Mouse (Mus musculus) liver, embryonic 12.5 days (tissue): ENCODE data around the gene Ankrd53. TPM values are rescaled to one million over a fixed set of nuclear protein-coding genes. Genes with fewer than 3 reads are reported as not detected.
A peak's percentile ranks its signal among the peaks of the same experiment; 100 is the strongest.

ENCODE experiments used
- ATAC-seq: fragments of 200-750 bp; cut with Nextera tagmentation; 2 replicates; pipeline ENCODE4 v1.8.0; 2017; ENCODE audit warnings: moderate number of reproducible peaks, mild to moderate bottlenecking, moderate library complexity
- H3K27ac ChIP-seq: fragments of 300-500 bp; sonication (generic); 2 replicates; pipeline ENCODE4 v1.5.1; 2016; ENCODE audit warnings: mild to moderate bottlenecking
- H3K27me3 ChIP-seq: fragments of 300-500 bp; sonication (generic); replicated peaks from 2 replicates; pipeline ENCODE4 v1.6.1; 2016; ENCODE audit warnings: mild to moderate bottlenecking, moderate library complexity
- H3K36me3 ChIP-seq: fragments of 300-500 bp; sonication (generic); 2 replicates; pipeline ENCODE4 v1.6.1; 2016; ENCODE audit warnings: mild to moderate bottlenecking, moderate library complexity
- H3K4me1 ChIP-seq: fragments of 300-500 bp; sonication (generic); 2 replicates; pipeline ENCODE4 v1.6.1; 2016
- H3K4me2 ChIP-seq: fragments of 300-500 bp; sonication (generic); 2 replicates; pipeline ENCODE4 v1.6.1; 2016; ENCODE audit warnings: mild to moderate bottlenecking, moderate library complexity
- H3K4me3 ChIP-seq: fragments of 300-500 bp; sonication (generic); 2 replicates; pipeline ENCODE4 v1.5.1; 2016; ENCODE audit warnings: mild to moderate bottlenecking, moderate library complexity
- H3K9ac ChIP-seq: fragments of 300-500 bp; sonication (generic); 2 replicates; pipeline ENCODE4 v1.6.1; 2016; ENCODE audit warnings: mild to moderate bottlenecking, moderate library complexity
- H3K9me3 ChIP-seq: fragments of 300-500 bp; sonication (generic); replicated peaks from 2 replicates; pipeline ENCODE4 v1.6.1; 2016; ENCODE audit warnings: mild to moderate bottlenecking, moderate library complexity
- WGBS: fragments of 180-500 bp; shearing (Covaris S2); methylation state at CpG from one replicate; pipeline ENCODE4 v1.1.7; 2016; ENCODE audit not compliant: insufficient replicate concordance; 5-methylcytosine and 5-hydroxymethylcytosine counted together
- polyA plus RNA-seq: library from polyadenylated mRNA; unstranded; fragments of >200 nt; fragmentation: Nextera tagmentation; extraction: Ambion mirVana; gene quantifications from 2 replicates; pipeline ENCODE4 v1.2.1, GENCODE M21; 2016

Gene Ankrd53
- polyA plus RNA-seq, 1 experiment from 2014 or later = not detected

- H3K9ac ChIP-seq = no peak overlapping the region
- H3K27ac ChIP-seq = no peak overlapping the region
- H3K4me2 ChIP-seq = no peak overlapping the region
- no peaks in the 10 kb centered on the region for H3K36me3 ChIP-seq
- peaks cover 1% of the 10 kb centered on the region; the same call in 1 of the 2 replicates for H3K4me1 ChIP-seq
- no peak for ATAC-seq
- no peaks in the 10 kb centered on the region for H3K9me3 ChIP-seq
- H3K27me3 ChIP-seq = peaks cover 52% of the 10 kb centered on the region
- H3K4me3 ChIP-seq = no peak overlapping the region
- WGBS = 36% methylated on average over 6 of the region's 6 CpGs
Measured at GRCm38 (mm10) chr6:83738596-83738995, 23.8 kb upstream of the Ankrd53 start.

DNA sequence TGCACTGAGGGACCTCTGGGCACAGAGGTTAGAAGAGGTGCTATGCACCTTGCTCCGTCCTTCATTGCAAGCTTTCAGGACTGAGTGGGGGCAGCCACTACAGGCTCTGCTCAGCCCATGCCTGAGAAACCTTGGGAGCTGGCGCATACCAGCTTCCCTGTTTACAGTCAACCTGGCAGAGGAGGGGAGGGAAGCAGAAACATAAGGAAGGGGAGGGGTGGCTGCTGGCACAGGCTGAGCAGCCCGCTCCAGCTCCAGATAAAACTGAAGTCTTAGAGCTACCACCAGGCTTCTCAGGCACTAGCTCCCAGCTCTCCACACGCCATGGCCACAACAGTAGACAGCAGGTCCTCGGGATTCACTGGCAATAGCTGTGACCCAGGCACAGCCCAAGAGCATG is 19.7 kb upstream of the Ankrd53 start, which contains the start of gene Atp6v1b1:
Gene Atp6v1b1 (plus strand): TSS at position 230 of the 400 bp plus-strand sequence.
- 43% methylated on average over 5 of the region's 5 CpGs for WGBS
- Histone ChIP-seq H3K27ac (no peak within 1 kb of the TSS), H3K4me2 (no peak within 1 kb of the TSS), H3K27me3 (peaks cover 53% of the 10 kb centered on the region), H3K4me1 (0 out of 2 replicates have a peak, but pooled peaks cover 4% of the 10 kb centered on the region), H3K9me3 (no peaks in the 10 kb centered on the region), H3K36me3 (no peaks in the 10 kb centered on the region), H3K4me3 (no peak within 1 kb of the TSS), H3K9ac (no peak within 1 kb of the TSS)
- peak; percentile 47; the same call in 1 of the 2 replicates for ATAC-seq

DNA sequence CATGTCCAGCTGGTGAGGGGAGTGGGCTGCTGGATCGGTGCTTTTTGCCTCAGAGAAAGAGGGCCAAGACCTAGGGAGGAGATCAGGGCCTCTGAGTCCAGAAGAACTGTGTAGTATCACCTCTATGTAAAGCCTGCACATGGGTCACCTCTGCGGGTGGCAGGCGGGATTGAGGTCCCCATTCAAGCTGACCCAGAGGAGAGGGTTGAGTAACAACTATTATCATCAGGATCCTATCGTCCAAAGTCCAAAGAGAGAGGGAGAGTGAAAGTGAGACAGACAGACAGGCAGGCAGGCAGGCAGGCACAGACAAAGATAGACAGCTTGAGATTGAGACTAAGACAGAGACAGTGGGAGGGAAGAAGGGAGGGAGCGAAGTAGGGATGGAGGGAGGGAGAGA is 19.2 kb upstream of the Ankrd53 start:
- Histone ChIP-seq H3K4me1 (0 out of 2 replicates have a peak, but pooled peaks cover 4% of the 10 kb centered on the region), H3K27ac (no peak overlapping the region), H3K4me2 (no peak overlapping the region), H3K9me3 (no peaks in the 10 kb centered on the region), H3K4me3 (no peak overlapping the region), H3K36me3 (no peaks in the 10 kb centered on the region), H3K27me3 (peaks cover 53% of the 10 kb centered on the region), H3K9ac (no peak overlapping the region)
- 57% methylated on average over 5 of the region's 5 CpGs for WGBS
- no peak for ATAC-seq

DNA sequence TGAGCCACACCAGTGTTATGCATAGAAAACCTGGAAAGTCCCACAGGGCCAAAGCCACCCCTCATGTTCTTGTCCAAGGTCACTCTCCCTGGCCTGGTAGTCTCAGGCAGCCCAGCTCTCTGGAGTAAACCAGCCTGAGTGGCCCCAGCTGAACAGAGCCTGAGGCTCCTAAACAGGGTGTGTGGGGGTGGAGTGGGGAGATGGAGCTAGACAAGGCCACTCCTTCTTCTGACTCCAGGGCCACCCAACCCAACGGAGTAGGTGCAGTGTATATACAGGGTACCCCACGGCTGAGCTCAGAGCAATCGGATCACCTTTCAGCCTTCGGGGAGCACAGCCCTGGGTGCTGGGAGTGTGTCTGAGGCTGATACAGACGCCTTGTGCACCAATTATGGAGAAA is 18.3 kb upstream of the Ankrd53 start:
- H3K9me3 ChIP-seq = no peaks in the 10 kb centered on the region
- H3K4me2 ChIP-seq = no peak overlapping the region
- no peak overlapping the region for H3K4me3 ChIP-seq
- H3K4me1 ChIP-seq = 0 out of 2 replicates have a peak, but pooled peaks cover 4% of the 10 kb centered on the region
- WGBS = 56% methylated on average over 5 of the region's 5 CpGs
- H3K36me3 ChIP-seq = no peaks in the 10 kb centered on the region
- H3K27me3 ChIP-seq = peaks cover 60% of the 10 kb centered on the region
- no peak overlapping the region for H3K27ac ChIP-seq
- no peak for ATAC-seq
- H3K9ac ChIP-seq = no peak overlapping the region

- Histone ChIP-seq H3K27ac (no peak overlapping the region), H3K9ac (no peak overlapping the region), H3K9me3 (no peaks in the 10 kb centered on the region), H3K4me1 (0 out of 2 replicates have a peak, but pooled peaks cover 4% of the 10 kb centered on the region), H3K4me2 (no peak overlapping the region), H3K4me3 (no peak overlapping the region), H3K36me3 (no peaks in the 10 kb centered on the region), H3K27me3 (peaks cover 63% of the 10 kb centered on the region)
- WGBS = 49% methylated on average over 5 of the region's 5 CpGs
- ATAC-seq = no peak
Measured at GRCm38 (mm10) chr6:83744557-83744956, 17.9 kb upstream of the Ankrd53 start.

DNA sequence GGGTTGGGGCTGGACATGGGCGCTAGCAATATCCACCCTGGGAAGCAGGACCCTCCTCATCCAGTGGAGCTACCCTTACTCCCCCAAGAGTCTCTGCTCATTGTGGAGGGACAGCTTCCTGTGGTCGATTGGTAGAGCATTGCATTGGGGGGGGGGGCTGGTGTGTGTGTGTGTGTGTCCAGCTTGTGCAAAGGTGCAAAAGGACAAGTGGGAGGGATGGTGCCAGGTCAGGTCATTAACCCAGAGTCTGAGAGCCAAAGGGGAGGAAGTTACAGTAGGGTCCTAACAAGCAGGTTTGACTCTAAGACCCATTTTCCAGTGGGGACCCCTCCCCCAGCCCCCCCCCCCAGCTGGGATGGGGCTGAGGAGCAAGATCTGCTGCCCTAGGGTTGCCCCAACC is 17.0 kb upstream of the Ankrd53 start:
- H3K9me3 ChIP-seq = no peaks in the 10 kb centered on the region
- WGBS = 48% methylated on average over 2 of the region's 2 CpGs
- 0 out of 2 replicates have a peak, but pooled peaks cover 4% of the 10 kb centered on the region for H3K4me1 ChIP-seq
- peaks cover 64% of the 10 kb centered on the region for H3K27me3 ChIP-seq
- H3K36me3 ChIP-seq = no peaks in the 10 kb centered on the region
- no peak for ATAC-seq
- H3K9ac ChIP-seq = no peak overlapping the region
- H3K4me2 ChIP-seq = no peak overlapping the region
- H3K4me3 ChIP-seq = no peak overlapping the region
- H3K27ac ChIP-seq = no peak overlapping the region

DNA sequence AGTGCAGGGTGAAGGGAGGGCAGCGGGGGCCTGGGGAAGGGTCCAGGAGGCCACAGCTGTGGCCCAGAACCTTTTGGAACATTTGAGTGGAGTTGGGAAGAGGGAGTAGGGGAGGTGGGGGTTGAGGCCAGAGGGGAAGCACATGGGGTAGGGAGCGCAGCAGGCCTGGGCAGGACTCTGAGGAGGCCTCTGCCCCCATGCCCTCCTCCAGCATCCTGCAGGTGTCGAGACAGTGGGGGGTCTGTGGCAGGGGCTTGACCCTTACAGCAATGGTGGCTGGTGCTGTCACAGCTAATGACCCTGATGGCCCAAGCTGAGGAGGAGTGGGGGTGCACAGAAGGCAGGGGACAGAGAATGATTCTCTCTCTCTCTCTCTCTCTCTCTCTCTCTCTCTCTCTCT is 13.2 kb upstream of the Ankrd53 start:
- Histone ChIP-seq H3K9ac (no peak overlapping the region), H3K27ac (no peak overlapping the region), H3K27me3 (peaks cover 77% of the 10 kb centered on the region), H3K9me3 (no peaks in the 10 kb centered on the region), H3K36me3 (no peaks in the 10 kb centered on the region), H3K4me1 (no peaks in the 10 kb centered on the region), H3K4me3 (no peak overlapping the region), H3K4me2 (no peak overlapping the region)
- 57% methylated on average over 3 of the region's 3 CpGs for WGBS
- ATAC-seq = no peak

DNA sequence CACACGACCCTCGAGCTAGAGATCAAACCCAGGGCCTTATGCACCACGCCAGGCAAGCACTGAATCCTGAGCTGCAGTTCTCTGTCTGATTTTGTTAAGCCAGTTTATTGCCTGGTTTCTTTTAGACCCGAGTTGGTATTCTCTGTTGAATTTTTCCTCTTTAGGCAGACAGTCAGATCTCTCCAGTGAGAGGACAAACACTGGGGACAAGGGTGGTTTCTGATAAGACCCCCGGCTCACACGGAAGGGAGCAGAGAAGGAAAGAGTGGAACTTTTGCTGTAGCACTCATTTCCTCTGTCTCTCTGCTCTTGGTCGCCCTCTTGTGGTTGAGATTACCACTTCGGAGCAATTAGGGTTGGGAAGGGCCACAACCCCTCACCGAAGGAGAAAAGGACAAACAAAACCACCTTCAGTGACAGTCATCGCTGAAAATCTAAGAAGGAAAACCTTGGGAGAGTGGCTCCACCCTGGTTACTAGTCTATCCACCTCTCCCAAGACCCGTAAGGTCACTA is 12.2 kb upstream of the Ankrd53 start:
- Histone ChIP-seq H3K4me3 (no peak overlapping the region), H3K9me3 (no peaks in the 10 kb centered on the region), H3K27ac (no peak overlapping the region), H3K9ac (no peak overlapping the region), H3K27me3 (peaks cover 77% of the 10 kb centered on the region), H3K4me1 (no peaks in the 10 kb centered on the region), H3K36me3 (no peaks in the 10 kb centered on the region), H3K4me2 (peak overlapping the region; percentile 31; the same call in 1 of the 2 replicates)
- no peak for ATAC-seq
- WGBS = 6% methylated on average over 11 of the region's 11 CpGs

- Histone ChIP-seq H3K9ac (no peak overlapping the region), H3K27me3 (peaks cover 97% of the 10 kb centered on the region), H3K36me3 (no peaks in the 10 kb centered on the region), H3K4me2 (no peak overlapping the region), H3K4me3 (no peak overlapping the region), H3K9me3 (no peaks in the 10 kb centered on the region), H3K27ac (no peak overlapping the region), H3K4me1 (0 out of 2 replicates have a peak, but pooled peaks cover 5% of the 10 kb centered on the region)
- ATAC-seq = no peak
- 61% methylated on average over 9 of the region's 9 CpGs for WGBS
Measured at GRCm38 (mm10) chr6:83756051-83756450, 6.4 kb upstream of the Ankrd53 start.

GRCm38 (mm10) chr6:83762880-83763431 is 512 bp downstream of the Ankrd53 start:
- Histone ChIP-seq H3K4me1 (peaks cover 13% of the 10 kb centered on the region), H3K9me3 (no peaks in the 10 kb centered on the region), H3K9ac (no peak overlapping the region), H3K4me3 (peak overlapping the region; percentile 30), H3K27me3 (peaks cover 71% of the 10 kb centered on the region), H3K27ac (no peak overlapping the region), H3K4me2 (peak overlapping the region; percentile 63), H3K36me3 (peaks cover 2% of the 10 kb centered on the region; the same call in 1 of the 2 replicates)
- ATAC-seq = 0 out of 2 replicates have a peak, but pooled peaks have one; percentile 7
- 6% methylated on average over 35 of the region's 35 CpGs for WGBS

GRCm38 (mm10) chr6:83766982-83767381 is 4.5 kb downstream of the Ankrd53 start:
- Histone ChIP-seq H3K27ac (no peak overlapping the region), H3K27me3 (peaks cover 32% of the 10 kb centered on the region), H3K36me3 (peaks cover 39% of the 10 kb centered on the region), H3K9ac (no peak overlapping the region), H3K4me2 (no peak overlapping the region), H3K4me1 (peaks cover 9% of the 10 kb centered on the region), H3K9me3 (no peaks in the 10 kb centered on the region), H3K4me3 (no peak overlapping the region)
- ATAC-seq = no peak
- 63% methylated on average over 3 of the region's 3 CpGs for WGBS

DNA sequence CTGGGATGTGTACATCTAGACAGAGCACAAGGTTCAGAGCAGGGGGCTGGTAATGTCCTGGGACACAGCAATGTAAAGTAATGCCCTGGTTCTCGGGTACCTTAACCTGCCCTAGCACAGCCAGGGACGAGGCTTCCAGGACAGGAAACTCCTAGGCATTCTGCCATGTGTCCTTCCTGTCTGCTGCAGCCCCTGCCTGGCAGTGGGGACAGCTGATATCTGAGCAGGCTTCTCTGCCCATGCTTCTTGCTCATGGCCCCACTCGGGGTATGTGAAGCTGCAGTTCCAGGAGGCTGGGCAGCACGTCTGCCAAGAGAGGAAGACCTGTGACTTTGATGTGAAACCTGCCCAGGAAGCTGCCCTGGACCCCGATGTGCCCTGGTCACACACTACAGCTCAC is 6.0 kb downstream of the Ankrd53 start:
- Histone ChIP-seq H3K4me1 (peaks cover under 1% of the 10 kb centered on the region; the same call in 1 of the 2 replicates), H3K9ac (no peak overlapping the region), H3K9me3 (no peaks in the 10 kb centered on the region), H3K27ac (no peak overlapping the region), H3K27me3 (peaks cover 17% of the 10 kb centered on the region), H3K4me3 (no peak overlapping the region), H3K4me2 (no peak overlapping the region), H3K36me3 (peaks cover 54% of the 10 kb centered on the region)
- WGBS = 73% methylated on average over 5 of the region's 5 CpGs
- no peak for ATAC-seq
